Mouse (Mus musculus): ENCODE measurements at regions not wholly inside any gene's neighbourhood (a gene's known extent, or its start where the extent isn't known, plus 50 kb on each side); places are given as distances from the start of the nearest gene placed in this dataset.
A peak's percentile ranks its signal among the peaks of the same experiment; 100 is the strongest.

DNA sequence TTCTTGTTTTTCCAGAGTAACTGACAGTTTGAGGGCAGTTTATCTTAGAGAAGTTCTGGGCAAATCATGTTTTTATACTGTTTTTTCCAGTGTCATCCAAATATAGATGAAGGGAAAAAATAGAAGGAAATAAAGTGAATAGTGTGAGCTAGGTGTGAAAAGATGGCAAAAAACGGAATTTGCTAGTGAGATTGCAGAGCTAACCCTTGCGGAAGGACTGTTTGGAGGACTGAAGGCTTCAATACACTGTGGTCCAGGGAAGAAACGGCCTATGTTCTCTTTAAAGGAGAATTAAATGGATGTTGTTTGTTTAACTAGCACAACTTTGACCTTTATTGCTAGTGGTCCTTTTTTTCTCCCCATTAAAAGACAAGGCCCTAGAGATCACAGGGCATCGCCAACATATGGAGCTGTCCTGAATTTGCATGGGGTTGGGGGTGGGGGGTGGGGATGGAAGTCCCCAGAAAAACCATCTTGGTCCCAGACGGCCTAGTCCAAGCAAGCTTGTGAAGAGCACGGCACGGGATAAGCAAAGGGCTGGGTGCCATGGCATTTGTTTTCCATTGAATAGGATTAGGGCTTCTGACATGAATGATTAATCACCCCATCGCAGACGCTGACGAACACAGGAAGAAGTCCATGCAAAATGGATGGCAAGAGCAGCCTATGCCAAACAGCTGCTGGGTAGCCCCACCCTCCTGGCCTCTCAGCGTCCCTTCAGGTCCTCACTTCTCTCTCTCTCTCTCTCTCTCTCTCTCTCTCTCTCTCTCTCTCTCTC, 480.0 kb downstream of the Nuf2 start:
- no peak for DNase-seq

GRCm38 (mm10) chr1:169049846-169050245, 481.4 kb downstream of the Nuf2 start:
- no peak for DNase-seq

GRCm38 (mm10) chr1:169046791-169047525, 484.3 kb downstream of the Nuf2 start:
- no peak for DNase-seq

DNA sequence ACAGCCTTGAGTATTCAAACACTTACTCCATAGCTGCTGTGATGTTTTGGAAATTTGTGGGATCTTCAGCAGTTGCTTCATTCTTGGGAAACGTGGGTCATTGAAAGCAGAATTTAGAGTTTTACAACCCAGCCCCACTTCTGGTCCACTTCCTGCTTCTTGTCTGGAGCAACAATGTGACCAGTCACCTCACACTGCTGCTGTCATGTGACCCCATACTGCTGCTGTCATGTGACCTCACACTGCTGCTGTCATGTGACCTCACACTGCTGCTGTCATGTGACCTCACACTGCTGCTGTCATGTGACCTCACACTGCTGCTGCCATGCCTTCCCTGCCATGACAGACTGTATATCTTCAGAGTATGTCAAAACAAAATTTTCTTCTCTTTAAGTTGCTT, 497.7 kb downstream of the Nuf2 start:
- no peak for DNase-seq

GRCm38 (mm10) chr1:169031849-169032542, 499.3 kb downstream of the Nuf2 start:
- DNase-seq: no peak

- no peak for DNase-seq
Measured at GRCm38 (mm10) chr1:169027706-169028105, 503.6 kb downstream of the Nuf2 start.

DNA sequence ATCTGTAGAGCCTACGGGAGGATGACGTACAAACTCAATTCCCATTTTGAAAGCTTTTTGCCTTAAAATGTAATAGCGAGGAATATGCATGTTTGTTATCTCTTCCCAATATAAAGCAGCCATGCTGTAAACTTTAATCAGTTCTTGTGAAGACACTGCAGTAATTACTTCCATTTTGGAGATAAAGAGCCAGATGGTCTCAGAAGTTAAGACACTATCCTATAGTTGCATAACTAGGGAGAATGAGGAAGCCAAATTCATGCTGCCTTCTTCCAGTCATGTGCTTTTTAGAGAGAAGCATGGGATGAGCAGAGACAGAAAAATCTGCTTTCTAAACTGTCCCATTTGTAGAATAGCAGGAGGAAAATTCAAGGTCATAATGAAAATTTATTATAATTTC, 504.0 kb downstream of the Nuf2 start:
- DNase-seq: no peak

- DNase-seq: no peak
Measured at GRCm38 (mm10) chr1:169024531-169024930, 506.7 kb downstream of the Nuf2 start.

GRCm38 (mm10) chr1:168991506-168992244, 539.6 kb downstream of the Nuf2 start:
- no peak for DNase-seq

DNA sequence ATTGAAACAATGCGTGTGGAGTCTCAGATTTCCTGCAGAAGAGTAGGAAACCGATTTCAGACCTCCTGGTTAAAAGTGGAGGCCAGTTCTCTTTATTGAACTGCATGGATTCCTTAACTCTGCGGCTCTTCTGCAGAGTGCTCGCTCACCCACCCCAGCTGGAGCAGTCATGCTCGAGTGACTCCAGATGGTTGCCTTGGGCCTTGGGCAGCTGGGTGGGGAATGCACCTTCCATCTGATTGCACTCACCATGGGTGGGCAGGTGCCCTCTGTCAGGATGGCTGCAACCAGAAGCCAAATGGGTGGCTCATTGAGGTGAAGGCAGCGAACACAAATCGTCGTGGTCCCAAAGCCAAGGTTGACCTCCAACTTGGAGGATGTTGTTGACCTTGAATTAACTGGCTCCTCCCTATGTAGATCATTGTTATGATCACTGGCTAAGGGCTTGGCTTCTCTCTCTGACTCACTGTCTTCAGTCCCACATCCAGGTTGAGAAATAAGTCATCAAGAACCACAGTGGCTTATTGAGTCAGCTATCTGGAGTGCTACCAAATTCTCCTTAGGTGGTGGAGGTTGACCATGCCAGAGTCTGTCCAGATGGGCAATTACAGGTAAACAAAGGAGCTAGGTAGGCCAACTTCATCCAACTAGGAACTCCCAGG, 543.1 kb upstream of the Pbx1 start:
- no peak for DNase-seq

- peak; percentile 6 for DNase-seq
Measured at GRCm38 (mm10) chr1:168969402-168969801, 537.3 kb upstream of the Pbx1 start.

GRCm38 (mm10) chr1:168967334-168967733, 535.3 kb upstream of the Pbx1 start:
- no peak for DNase-seq

- no peak for DNase-seq
Measured at GRCm38 (mm10) chr1:168964467-168964904, 532.4 kb upstream of the Pbx1 start.

DNA sequence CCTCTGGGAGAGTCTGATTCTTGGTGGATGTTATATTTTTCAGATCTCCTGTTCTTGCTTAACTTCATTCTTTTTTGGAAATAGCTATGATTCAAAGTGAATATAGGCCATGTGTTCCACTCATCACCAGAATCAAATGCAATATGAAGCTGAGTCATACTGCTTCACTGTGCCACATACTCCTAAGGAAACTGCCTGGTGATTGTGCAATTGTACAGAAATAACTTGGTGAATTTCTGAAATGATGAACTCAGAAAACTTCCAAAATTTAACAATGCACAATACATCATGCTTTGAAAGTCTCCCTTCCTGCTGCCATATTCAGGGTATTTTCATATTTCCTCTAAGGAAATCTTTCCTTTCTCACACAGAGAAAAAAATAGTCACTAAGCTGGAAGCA, 518.9 kb upstream of the Pbx1 start:
- DNase-seq: no peak

- no peak for DNase-seq
Measured at GRCm38 (mm10) chr1:168924100-168924815, 492.2 kb upstream of the Pbx1 start.

DNA sequence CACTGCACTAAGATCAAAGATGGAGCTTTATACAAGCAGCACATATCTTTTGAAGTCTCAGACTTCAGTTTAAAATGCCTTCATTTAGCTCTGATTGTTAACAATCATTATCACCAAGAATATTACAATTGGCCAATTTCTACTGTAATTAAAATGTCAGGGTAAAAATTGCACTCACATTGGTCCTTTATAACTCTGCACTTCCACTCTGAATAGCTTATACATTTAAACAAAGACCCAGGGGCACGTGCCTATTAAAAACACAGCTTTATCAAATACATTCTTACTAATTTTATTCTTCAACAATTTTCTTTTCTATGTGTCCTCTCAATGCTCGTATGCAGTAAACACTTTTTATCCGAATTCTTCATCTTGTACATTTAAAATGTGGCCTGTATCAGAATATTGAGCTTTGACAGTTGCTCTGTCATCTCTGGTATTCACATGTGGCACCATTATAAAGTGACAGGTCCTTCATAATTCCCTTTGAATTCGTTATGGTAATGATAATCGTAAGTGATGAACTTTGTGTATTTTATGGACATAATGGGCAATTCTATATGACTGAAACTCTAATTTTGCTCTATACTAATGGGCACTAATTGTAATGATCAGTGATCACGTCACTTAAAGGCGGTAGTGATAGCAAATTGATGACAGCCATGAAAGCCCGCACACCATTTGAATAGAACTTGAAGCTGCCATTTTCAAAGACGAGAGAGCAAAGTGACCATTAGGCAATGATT, 486.4 kb upstream of the Pbx1 start:
- no peak for DNase-seq

- DNase-seq: no peak
Measured at GRCm38 (mm10) chr1:168908684-168909175, 476.7 kb upstream of the Pbx1 start.

DNA sequence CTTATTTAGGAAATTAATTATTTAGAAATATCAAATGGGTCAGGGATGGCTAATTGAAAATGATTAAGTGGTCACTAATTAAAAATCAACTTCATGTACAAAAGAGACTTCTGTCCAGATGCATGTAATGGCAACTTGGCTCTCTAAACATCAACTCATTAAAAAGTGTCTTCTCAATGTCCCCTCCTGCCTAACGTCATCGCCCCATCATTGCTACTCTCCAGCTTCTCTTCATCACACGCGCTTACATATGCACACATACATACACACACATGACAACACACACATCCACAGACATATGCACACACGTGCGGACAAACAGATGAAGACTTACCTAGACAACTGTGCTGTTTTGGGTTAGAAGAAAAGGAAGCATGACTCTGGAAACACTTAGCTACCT, 476.1 kb upstream of the Pbx1 start:
- no peak for DNase-seq

DNA sequence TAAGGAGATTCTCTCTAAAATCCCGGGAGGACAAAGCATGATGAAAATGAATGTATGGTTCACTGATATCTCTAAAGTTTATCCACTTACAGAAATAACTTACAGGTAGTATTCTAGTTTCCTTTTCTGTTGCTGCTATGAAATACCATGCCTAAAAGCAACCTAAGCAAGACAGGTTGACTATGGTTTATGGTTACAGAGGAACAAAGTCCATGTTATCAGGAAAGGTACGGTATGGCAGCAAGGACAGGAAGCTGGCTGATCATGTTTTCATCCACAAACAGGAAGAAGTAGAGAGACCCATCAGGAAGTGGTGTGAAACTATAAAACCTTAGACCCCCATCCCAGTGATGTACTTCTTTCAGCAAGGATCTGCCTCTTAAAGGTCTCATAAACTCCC, 466.4 kb upstream of the Pbx1 start:
- no peak for DNase-seq

GRCm38 (mm10) chr1:168861577-168861976, 429.5 kb upstream of the Pbx1 start:
- DNase-seq: no peak
